Mouse (Mus musculus) gastrocnemius, adult 8-10 months (tissue): ENCODE results near the gene Cdon. TPM values are rescaled to one million over a fixed set of nuclear protein-coding genes. Genes with fewer than 3 reads are reported as not detected.

Experiments
- DNase-seq, 2 experiments: peaks; one replicate each; pipeline ENCODE4 v3.0.0; 2022; ENCODE audit warnings: low spot score in 2 of 2
- total RNA-seq, 4 experiments: library from RNA; stranded (reverse); gene quantifications; 2 replicates each; pipeline ENCODE4 v1.2.4; 2022

The Cdon gene
- total RNA-seq, 4 experiments from 2014 or later: 12.1 to 14.2 (median 13.1) TPM

DNA sequence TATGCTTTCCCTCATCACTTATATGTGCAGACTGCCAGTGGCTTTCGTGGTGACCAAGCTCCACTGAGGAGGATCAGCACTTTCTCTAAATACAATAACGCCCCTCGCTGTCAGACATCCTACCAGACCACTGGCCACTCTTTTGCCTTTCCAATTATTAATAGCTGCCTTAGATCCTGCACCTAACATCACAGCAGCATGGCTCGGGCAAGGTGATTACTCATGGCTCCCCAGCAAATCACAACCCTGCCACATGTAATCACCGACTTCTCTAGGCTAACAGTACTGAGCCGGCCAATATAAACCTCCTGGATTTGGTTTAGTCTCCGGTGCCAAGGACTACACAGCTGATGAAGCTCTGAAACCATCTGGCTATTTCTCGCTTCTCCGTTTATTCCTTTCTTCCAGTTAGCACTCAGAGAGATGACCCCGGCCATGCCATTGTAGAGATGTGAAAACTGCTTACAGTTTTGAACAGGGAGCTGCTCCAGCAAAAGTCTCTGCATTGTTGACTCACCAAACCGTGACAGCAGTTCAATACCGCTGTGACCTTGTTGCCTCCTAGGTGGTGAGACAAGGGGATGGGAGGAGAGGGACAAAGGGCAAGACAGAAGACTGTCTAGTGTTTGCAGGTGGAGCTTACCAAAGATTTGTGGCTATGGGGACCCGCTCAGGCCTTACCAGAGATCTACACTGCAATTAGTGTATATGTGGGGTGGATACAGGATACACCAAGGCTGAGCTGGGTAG, 118.2 kb downstream of the Cdon start:
- no peak for DNase-seq

- DNase-seq: no peak
Observed at GRCm38 (mm10) chr9:35541024-35541423, 120.1 kb downstream of the Cdon start.

DNA sequence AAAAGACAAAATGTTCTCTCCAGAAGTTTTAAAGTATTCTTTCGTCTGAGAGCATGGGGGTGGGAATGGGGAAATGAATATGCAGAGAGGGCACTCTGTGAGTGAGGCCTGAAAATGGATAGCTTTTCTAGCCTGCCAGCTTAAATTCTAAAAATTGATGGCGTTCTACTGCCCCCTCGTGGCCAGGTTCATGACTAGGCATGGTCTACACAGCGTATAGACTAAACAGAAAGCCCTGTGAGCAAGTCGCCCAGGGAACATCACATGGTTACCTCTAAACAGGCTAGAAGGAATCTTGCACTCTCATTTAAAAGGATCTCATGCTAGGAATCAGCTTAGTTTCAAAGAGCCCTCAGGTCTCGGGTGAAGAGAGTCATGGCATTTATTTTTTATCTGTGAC, 120.6 kb downstream of the Cdon start:
- peak; percentile 52 to 56 for DNase-seq

DNA sequence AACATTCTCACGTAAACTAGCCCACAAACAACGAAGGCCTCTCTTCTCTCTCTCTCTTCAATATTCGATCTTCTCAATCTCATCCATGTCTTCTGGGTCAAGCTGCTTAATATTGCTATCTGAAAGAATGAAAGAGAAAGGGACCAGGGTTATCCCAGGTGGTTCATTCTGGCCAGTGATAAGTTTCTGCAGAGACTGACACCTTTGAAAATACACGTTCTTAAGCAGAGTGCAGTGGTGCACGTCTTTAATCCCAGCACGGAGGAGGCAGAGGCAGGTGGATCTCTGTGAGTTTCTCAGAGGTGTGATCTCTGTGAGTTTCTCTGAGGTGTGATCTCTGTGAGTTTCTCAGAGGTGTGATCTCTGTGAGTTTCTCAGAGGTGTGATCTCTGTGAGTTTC, 121.0 kb downstream of the Cdon start:
- no peak for DNase-seq

DNA sequence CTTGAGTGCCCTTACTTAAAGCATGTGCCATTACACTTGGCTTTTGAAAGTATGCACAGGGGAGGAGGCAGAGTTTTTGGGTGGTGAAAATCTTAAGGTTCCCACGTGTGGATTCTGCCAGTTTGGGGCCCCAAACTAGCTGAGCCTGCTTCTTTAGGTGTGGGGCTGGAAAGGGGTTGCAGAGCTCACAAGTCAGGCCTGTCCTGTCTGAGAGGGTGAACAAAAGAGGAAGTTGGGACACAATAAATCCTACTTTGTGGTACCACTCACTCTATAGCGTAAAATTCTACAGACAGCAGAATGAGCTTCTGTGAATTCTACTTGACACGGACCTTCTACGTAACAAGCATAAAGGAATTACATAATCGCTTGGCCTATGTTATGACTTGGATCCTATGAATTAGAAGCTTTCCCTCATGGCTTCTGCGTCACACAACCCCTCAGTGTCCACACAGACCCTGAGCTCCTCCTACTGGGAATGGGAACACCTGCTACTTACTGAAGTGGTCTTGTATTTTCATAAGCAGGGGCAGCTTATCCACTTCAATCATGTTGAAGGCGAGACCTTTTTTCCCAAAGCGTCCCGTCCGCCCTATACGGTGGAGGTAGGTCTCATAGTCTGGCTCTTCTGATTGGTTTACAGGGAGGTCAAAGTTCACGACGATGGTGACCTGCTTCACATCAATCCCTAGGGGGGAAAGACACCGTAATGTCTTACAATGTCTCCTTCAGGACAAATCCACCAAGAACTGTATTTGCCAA, 122.4 kb downstream of the Cdon start:
- no peak for DNase-seq

GRCm38 (mm10) chr9:35544666-35545065, 123.7 kb downstream of the Cdon start:
- no peak for DNase-seq

DNA sequence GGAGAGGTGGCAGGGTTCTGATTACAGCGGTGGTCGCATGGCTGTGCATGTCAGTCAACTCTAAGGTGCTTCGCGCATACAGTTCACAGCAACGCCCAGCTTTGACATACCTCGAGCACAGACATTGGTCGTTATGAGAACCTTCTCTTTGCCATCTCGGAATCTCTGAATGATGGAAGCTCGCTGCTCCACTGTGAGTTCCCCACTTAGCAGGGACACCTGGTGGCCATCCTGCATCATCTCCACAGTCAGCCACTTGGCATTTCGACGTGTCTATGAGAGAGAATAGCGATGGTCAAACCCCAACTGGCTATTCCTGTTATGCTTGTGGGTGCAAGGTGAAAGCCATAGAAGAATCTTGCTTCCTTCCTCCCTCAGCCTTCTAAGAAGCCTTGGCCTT, 124.8 kb downstream of the Cdon start:
- no peak for DNase-seq

GRCm38 (mm10) chr9:35546745-35547144, 125.8 kb downstream of the Cdon start:
- DNase-seq: no peak

GRCm38 (mm10) chr9:35548455-35548854, 127.5 kb downstream of the Cdon start:
- DNase-seq: no peak

DNA sequence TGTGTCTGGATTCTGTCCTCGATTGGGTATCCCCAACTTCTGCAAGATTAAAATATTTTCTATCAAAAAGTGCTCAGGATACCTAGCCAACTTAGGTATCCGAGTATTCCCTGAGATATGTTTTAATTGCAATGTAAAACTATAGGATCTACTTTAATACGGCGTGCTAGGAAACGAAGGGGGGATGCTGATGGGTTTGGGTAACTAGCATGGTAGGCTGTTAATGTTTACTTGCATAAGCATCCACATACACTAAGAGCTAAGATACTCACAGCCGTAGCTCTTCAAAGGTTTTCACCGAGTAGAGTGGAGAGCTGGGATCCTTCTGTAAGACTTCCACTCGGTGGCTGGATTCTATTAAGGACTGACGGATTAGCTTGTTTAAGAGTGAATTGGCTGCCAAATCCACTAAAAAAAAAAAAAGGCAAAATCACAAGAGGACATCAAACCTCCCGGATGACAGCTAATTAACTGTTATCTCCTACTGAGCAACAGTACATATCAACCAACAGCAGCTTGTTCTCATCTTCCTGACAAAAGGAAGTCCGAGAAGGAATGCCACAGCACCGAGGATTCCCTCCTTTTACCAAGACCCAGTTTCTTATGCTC, 135.7 kb downstream of the Cdon start:
- no peak for DNase-seq

Other genes starting within 250 kb of the Cdon start
- 1 to 10 TPM; 7.0 to 9.5 (median 8.7) TPM for gene Dcps, start 245.1 kb upstream of the Cdon start, total RNA-seq
- gene Srpr, start 221.0 kb upstream of the Cdon start, total RNA-seq: 100 to 1,000 TPM; 236 to 272 (median 254) TPM
- gene Tirap, start 220.8 kb upstream of the Cdon start, total RNA-seq: 10 to 100 TPM; 28.0 to 30.7 (median 29.9) TPM
- 10 to 100 TPM; 15.7 to 18.4 (median 17.5) TPM for gene Foxred1, start 210.1 kb upstream of the Cdon start, total RNA-seq
- 10 to 100 TPM; 26.3 to 31.9 (median 27.3) TPM for gene Fam118b, start 153.3 kb upstream of the Cdon start, total RNA-seq
- gene Rpusd4, start 153.3 kb upstream of the Cdon start, total RNA-seq: 1 to 10 TPM; 6.2 to 6.9 (median 6.4) TPM
- gene Gm1113, start 97.1 kb downstream of the Cdon start, total RNA-seq: not detected
- gene Ddx25, start 137.4 kb downstream of the Cdon start, total RNA-seq: not detected
- gene Pus3, start 137.5 kb downstream of the Cdon start, total RNA-seq: 10 to 100 TPM in 1 of 4 experiments, 1 to 10 TPM in 3; 7.8 to 11.1 (median 9.2) TPM
- gene Pate2, start 149.2 kb downstream of the Cdon start, total RNA-seq: not detected
- 1 to 10 TPM in 1 of 4 experiments, under 1 TPM in 3; 0.48 to 1.0 (median 0.93) TPM for gene Hyls1, start 149.3 kb downstream of the Cdon start, total RNA-seq
- gene Pate4, start 190.8 kb downstream of the Cdon start, total RNA-seq: not detected
- not detected for gene Pate3, start 227.1 kb downstream of the Cdon start, total RNA-seq